Mouse (Mus musculus): ENCODE measurements around the gene Foxm1.

Gene Foxm1

DNA sequence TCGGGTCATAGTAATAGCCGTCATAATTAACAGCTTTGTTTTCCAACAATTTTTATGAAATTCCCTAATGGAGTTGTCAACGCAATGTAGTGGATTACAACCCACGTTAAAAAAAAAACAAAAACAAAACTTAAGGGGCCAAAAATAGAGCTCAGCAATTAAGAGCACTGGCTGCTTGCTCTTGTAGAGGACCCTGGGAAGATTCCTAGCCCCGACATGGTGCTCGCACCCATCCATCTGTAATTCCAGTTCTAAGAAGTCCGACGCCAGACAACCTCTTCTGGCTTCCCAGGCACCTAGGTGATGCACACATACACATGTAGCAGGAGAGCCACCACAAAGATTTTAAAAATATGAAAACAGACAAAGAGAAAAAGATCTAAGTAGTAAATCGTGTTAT is 62.3 kb downstream of the Foxm1 start:
- DNase-seq = no peak
